Mouse (Mus musculus): ENCODE results near the gene 1810037I17Rik. TPM values are rescaled to one million over a fixed set of nuclear protein-coding genes. Genes with fewer than 3 reads are reported as not detected.
A peak's percentile ranks its signal among the peaks of the same experiment; 100 is the strongest.

1810037I17Rik gene
- polyA plus RNA-seq, 1 experiment from 2014 or later: 218 TPM

- H3K4me2 ChIP-seq (ENCODE audit: low read depth, low read length): no peak overlapping the region
- no peak overlapping the region for H3K4me3 ChIP-seq (replicated peaks; ENCODE audit: low read length)
- H3K36me3 ChIP-seq (ENCODE audit: control insufficient read depth, insufficient read depth, low read length): 0 out of 2 replicates have a peak, but pooled peaks cover 4% of the 10 kb centered on the region
- no peak overlapping the region for H3K27ac ChIP-seq (ENCODE audit: low read length)
- H3K9ac ChIP-seq (ENCODE audit: low read length): no peak overlapping the region
- WGBS: 85% methylated on average over 9 of the region's 9 CpGs
- no peaks in the 10 kb centered on the region for H3K9me3 ChIP-seq (replicated peaks; ENCODE audit: control insufficient read depth, low read length)
- H3K4me1 ChIP-seq (ENCODE audit: control insufficient read depth, insufficient read depth, low read length): no peaks in the 10 kb centered on the region
- no peak for ATAC-seq (ENCODE audit: insufficient read depth, low FRiP score)
- no peaks in the 10 kb centered on the region for H3K27me3 ChIP-seq (ENCODE audit: control insufficient read depth, insufficient read depth, low read length)
These were observed 44.4 kb downstream of the 1810037I17Rik start for GRCm38 (mm10) chr3:122968391-122968790.

DNA sequence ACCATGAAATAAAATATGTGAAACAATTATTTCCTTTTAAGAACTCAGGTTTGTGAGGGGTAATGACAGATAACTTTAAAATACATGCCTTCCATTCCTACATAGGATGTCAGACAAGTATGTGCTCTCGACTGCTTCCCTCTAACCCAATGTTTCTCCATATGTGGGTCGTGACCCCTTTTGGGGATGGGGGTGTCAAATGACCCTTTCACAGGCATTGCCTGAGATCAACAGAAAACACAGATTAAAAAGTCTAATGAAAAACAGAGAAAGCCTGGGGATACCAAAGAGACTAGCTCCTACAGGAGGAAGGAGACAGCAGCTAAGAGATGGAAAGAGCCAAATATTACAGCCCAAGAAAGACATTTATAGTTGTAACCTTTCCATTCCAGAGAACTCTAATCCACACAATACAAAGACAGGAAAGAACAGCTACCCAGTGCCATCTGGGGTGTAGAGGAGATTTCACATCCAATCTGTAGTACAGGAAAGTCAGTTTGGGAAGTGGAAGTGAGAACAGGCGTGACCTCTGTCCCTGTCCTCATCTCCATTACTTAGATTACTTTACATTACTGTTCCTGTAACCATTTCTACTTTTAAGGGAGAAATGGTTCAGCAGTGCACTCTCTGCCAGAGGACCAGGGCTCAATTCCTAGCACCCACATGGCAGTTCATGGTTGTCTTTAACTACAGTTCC lies 48.3 kb downstream of the 1810037I17Rik start:
- ATAC-seq (ENCODE audit: insufficient read depth, low FRiP score): no peak
- H3K36me3 ChIP-seq (ENCODE audit: control insufficient read depth, insufficient read depth, low read length): 0 out of 2 replicates have a peak, but pooled peaks cover under 1% of the 10 kb centered on the region
- no peaks in the 10 kb centered on the region for H3K27me3 ChIP-seq (ENCODE audit: control insufficient read depth, insufficient read depth, low read length)
- whole genome bisulfite sequencing: 79% methylated on average over 3 of the region's 3 CpGs
- no peak overlapping the region for H3K4me3 ChIP-seq (replicated peaks; ENCODE audit: low read length)
- H3K9ac ChIP-seq (ENCODE audit: low read length): no peak overlapping the region
- H3K9me3 ChIP-seq (replicated peaks; ENCODE audit: control insufficient read depth, low read length): no peaks in the 10 kb centered on the region
- H3K27ac ChIP-seq (ENCODE audit: low read length): no peak overlapping the region
- H3K4me1 ChIP-seq (ENCODE audit: control insufficient read depth, insufficient read depth, low read length): peaks cover 16% of the 10 kb centered on the region; the same call in 1 of the 2 replicates
- no peak overlapping the region for H3K4me2 ChIP-seq (ENCODE audit: low read depth, low read length)

DNA sequence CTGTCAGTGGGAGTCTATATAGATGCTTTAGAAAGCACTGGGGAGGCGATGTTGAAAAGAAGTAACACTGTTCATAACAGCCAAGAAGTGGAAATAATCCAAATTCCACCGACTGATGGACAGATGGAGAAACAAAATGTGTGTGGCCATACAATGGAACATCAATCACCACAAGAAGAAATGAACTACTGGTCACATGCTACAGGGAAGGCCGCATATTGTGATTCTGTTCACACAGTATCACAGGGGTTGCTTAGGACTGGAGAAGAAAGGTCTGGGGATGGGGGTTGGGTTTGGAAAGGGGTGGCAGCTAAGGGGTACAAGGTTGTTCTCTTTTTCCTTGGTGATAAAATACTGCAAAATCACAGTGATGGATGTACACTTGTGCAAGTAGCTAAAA lies 50.8 kb downstream of the 1810037I17Rik start:
- H3K4me2 ChIP-seq (ENCODE audit: low read depth, low read length): no peak overlapping the region
- no peaks in the 10 kb centered on the region for H3K9me3 ChIP-seq (replicated peaks; ENCODE audit: control insufficient read depth, low read length)
- no peak overlapping the region for H3K27ac ChIP-seq (ENCODE audit: low read length)
- H3K4me1 ChIP-seq (ENCODE audit: control insufficient read depth, insufficient read depth, low read length): peaks cover 16% of the 10 kb centered on the region; the same call in 1 of the 2 replicates
- H3K27me3 ChIP-seq (ENCODE audit: control insufficient read depth, insufficient read depth, low read length): no peaks in the 10 kb centered on the region
- no peak for ATAC-seq (ENCODE audit: insufficient read depth, low FRiP score)
- no peaks in the 10 kb centered on the region for H3K36me3 ChIP-seq (ENCODE audit: control insufficient read depth, insufficient read depth, low read length)
- no peak overlapping the region for H3K9ac ChIP-seq (ENCODE audit: low read length)
- 57% methylated on average over 3 of the region's 3 CpGs for WGBS
- no peak overlapping the region for H3K4me3 ChIP-seq (replicated peaks; ENCODE audit: low read length)

DNA sequence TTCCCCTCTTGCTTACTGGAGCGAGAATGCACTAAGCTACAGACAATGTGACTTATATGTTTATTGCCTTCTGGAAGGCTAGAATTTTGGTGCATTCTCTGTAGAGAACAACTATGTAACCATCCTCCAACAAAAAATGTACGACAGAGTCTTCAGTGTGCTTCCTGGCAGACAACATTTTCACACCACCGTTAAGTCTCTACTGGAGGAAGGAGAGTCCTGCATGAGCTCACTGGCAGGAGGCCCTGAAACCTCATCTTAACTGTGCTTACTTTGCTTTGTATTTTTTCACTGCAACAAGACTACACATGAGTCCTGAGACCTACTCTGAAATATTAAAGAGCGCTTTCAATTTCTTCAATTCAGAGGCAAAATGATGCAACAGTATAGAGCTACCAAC lies 51.4 kb downstream of the 1810037I17Rik start:
- Histone ChIP-seq H3K9ac (ENCODE audit: low read length) (no peak overlapping the region), H3K27me3 (ENCODE audit: control insufficient read depth, insufficient read depth, low read length) (no peaks in the 10 kb centered on the region), H3K36me3 (ENCODE audit: control insufficient read depth, insufficient read depth, low read length) (no peaks in the 10 kb centered on the region), H3K4me2 (ENCODE audit: low read depth, low read length) (no peak overlapping the region), H3K9me3 (replicated peaks; ENCODE audit: control insufficient read depth, low read length) (no peaks in the 10 kb centered on the region), H3K4me3 (replicated peaks; ENCODE audit: low read length) (no peak overlapping the region), H3K4me1 (ENCODE audit: control insufficient read depth, insufficient read depth, low read length) (peaks cover 16% of the 10 kb centered on the region; the same call in 1 of the 2 replicates), H3K27ac (ENCODE audit: low read length) (peak overlapping the region; percentile 8; the same call in 1 of the 2 replicates)
- WGBS: 62% methylated on average over 4 of the region's 4 CpGs
- no peak for ATAC-seq (ENCODE audit: insufficient read depth, low FRiP score)

Other genes with a start within 250 kb of the 1810037I17Rik start
- gene Pde5a, start 195.3 kb upstream of the 1810037I17Rik start, polyA plus RNA-seq (2015; fragmentation: Nextera tagmentation; extraction: Ambion mirVana): 16.3 and 17.0 TPM in 2 replicates
- 140 and 148 TPM in 2 replicates for gene Fabp2, start 29.1 kb upstream of the 1810037I17Rik start, polyA plus RNA-seq (2015; fragmentation: Nextera tagmentation; extraction: Ambion mirVana)
- not detected in 2 replicates for gene Gm10959, start 4.8 kb upstream of the 1810037I17Rik start, polyA plus RNA-seq (2015; fragmentation: Nextera tagmentation; extraction: Ambion mirVana)
- 17.6 and 22.6 TPM in 2 replicates for gene Usp53, start 60.3 kb downstream of the 1810037I17Rik start, polyA plus RNA-seq (2015; fragmentation: Nextera tagmentation; extraction: Ambion mirVana)
- 3.6 and 21.6 TPM in 2 replicates for gene Myoz2, start 110.8 kb downstream of the 1810037I17Rik start, polyA plus RNA-seq (2015; fragmentation: Nextera tagmentation; extraction: Ambion mirVana)